Mouse (Mus musculus): ENCODE results near the gene Csn1s1.

The Csn1s1 gene

DNA sequence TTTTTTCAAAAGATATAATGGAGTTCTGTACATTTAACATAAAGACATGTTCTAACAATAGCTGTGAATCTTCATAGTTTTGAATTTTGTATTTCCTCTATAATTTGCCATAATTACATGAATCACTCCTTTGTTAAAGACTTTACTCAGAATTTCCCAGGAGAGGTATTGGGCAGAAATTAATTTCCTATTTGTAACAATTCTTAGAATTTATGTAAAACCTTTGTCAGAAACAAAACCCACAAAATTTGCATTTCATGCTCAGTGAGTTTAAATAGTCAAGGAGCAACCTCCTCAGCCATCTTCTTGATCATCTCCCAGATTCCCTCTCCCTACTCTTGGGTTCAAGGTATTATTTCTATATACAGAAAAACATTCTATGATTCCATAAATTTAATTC, at the start of gene Csn1s1:
Csn1s1 (plus strand) TSS at position 301 of the 400 bp plus-strand sequence.
- DNase-seq = no peak

DNA sequence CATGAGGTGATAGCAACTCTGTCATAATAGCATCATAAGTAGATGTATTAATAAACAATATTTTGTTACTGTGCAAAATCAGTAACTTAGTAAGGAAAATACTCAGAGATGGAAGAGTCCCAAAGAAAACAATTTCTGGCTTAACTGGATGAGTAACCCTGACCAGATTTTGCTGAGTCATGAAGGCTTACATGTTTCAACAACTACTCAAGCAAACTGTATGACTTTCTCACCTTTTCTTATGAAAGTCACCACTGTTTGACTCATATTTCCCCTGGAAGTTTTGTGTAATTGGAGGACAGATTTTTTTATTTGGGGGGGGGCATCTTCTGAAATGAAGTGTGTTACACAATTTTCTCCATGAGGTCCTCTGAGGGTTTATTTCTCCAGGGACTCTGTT, 43.3 kb upstream of the Csn1s1 start:
- peak; percentile 58 for DNase-seq

DNA sequence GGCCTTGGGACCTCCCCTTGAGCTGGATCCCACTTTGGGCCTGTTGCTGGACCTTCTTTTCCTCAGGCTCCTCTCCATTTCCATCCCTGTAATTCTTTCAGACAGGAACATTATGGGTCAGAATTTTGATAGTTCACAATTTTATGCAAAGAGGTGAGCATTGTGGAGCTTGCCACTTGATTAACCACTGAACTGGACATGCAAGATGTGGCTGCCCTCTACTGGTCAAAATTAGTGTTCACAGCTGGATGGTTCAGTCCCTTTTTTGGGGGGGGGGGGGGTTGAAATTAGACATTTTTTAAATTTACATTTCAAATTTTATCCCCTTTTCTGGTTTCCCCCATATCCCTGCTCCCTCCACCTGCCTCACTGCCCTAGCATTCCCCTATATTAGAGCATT, 23.2 kb upstream of the Csn1s1 start:
- DNase-seq = peak; percentile 67

DNA sequence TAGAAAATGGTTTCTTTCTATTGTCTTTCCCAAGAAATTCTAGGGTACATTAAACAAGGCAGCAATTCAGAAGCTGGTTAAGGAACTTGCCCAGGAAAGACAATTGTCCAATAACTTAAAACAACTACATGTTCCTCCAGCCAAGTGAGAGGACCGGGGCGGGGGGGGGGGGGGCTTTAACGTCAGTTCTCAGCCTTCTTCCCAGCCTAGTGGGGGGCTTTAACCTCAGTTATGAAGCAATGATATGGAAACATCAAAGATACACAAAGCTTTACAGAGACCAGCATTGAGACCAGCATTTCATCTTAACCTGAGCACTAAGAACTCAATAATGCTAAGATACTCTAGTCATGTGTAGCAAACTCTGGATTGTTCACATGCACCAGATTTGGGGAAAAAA, 33.5 kb downstream of the Csn1s1 start, which contains the start of gene Csn2:
Csn2 (minus strand) TSS at position 101 of the 400 bp plus-strand sequence.
- DNase-seq = no peak

DNA sequence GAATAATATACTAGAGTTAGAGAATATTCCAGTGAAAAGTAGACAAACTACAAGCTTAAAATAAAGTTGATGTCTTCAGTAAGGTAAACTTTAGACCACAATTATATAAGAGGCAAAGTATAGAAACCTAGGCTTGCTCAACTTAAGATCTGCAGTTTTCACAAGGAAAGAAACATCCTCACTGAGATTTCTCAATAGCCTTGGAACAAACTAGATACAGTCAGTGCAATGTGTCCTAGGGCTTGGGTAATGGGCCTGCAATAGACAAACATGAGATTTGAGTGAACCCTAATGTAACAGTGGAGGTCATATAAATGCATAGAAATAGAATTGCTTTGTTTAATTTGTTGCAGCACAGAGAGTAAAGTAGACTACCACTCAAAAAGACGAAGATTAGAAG, 39.9 kb downstream of the Csn1s1 start:
- no peak for DNase-seq

Measured in kidney, adult 9 months (tissue).